Mouse (Mus musculus) hindbrain, embryonic 13.5 days (tissue): ENCODE results near the gene Gse1. TPM values are rescaled to one million over a fixed set of nuclear protein-coding genes. Genes with fewer than 3 reads are reported as not detected.

ENCODE experiments used
- ATAC-seq: fragments of 200-750 bp; cut with Nextera tagmentation; 2 replicates; pipeline ENCODE4 v1.8.0; 2017; ENCODE audit warnings: moderate TSS enrichment; ENCODE audit not compliant: low FRiP score
- H3K27ac ChIP-seq: fragments of 300-500 bp; sonication (generic); 2 replicates; pipeline ENCODE4 v1.5.1; 2015; ENCODE audit warnings: inconsistent platforms, mild to moderate bottlenecking, moderate library complexity
- H3K27me3 ChIP-seq: fragments of 300-500 bp; sonication (generic); 2 replicates; pipeline ENCODE4 v1.6.1; 2015; ENCODE audit warnings: mild to moderate bottlenecking, inconsistent platforms
- H3K36me3 ChIP-seq: fragments of 300-500 bp; sonication (generic); 2 replicates; pipeline ENCODE4 v1.6.1; 2015; ENCODE audit warnings: mild to moderate bottlenecking, inconsistent platforms
- H3K4me1 ChIP-seq: fragments of 300-500 bp; sonication (generic); replicated peaks from 2 replicates; pipeline ENCODE4 v1.6.1; 2015; ENCODE audit warnings: inconsistent platforms
- H3K4me2 ChIP-seq: fragments of 300-500 bp; sonication (generic); 2 replicates; pipeline ENCODE4 v1.6.1; 2015; ENCODE audit warnings: inconsistent platforms, mild to moderate bottlenecking, moderate library complexity
- H3K4me3 ChIP-seq: fragments of 300-500 bp; sonication (generic); 2 replicates; pipeline ENCODE4 v1.5.1; 2015; ENCODE audit warnings: mild to moderate bottlenecking, inconsistent platforms
- H3K9ac ChIP-seq: fragments of 300-500 bp; sonication (generic); 2 replicates; pipeline ENCODE4 v1.6.1; 2015; ENCODE audit warnings: mild to moderate bottlenecking, inconsistent platforms
- H3K9me3 ChIP-seq: fragments of 300-500 bp; sonication (generic); 2 replicates; pipeline ENCODE4 v1.6.1; 2016; ENCODE audit warnings: inconsistent platforms
- WGBS: fragments of 180-500 bp; shearing (Covaris S2); methylation state at CpG from one replicate; pipeline ENCODE4 v1.1.7; 2015; 5-methylcytosine and 5-hydroxymethylcytosine counted together
- polyA plus RNA-seq: library from polyadenylated mRNA; unstranded; fragments of >200 nt; fragmentation: Nextera tagmentation; extraction: Ambion mirVana; gene quantifications from 2 replicates; pipeline ENCODE4 v1.2.1, GENCODE M21; 2015

The Gse1 gene
- polyA plus RNA-seq, 1 experiment from 2014 or later, result 22.1 TPM

DNA sequence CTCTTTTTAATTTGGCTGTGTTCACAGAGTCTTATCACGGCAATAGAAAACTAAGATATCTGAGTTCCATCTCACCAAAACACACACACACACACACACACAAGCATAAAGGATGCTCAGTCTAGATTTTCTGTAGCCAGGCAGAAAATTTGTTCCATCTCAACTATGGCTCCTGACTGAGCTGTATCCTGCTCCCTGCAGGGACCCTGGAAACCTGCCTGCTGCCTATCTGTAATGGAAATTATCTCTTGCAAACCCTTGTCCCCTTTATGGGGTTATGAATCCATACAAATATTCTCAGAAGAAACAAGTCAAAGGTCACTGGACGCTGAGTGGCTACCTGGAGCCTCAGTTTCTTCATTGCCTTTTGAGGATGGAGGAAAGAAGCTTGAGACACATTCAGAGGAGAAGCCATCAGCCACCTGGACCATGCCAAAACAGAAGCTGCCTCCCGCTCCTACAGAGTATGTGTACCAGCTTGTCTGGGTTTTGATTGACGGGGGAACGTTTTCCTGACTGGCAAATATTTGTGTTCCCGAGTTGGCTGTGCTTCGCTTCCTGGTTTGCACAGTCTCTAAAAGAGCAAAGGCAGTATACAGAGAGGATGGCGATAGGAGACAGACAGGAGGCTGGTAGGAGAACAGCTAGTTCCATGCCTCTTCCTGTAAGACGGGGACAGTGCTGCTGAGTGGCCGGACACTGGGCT, 363.5 kb downstream of the Gse1 start:
- Histone ChIP-seq H3K4me1 (peaks cover 26% of the 10 kb centered on the region), H3K9me3 (no peaks in the 10 kb centered on the region), H3K4me2 (no peak overlapping the region), H3K4me3 (no peak overlapping the region), H3K27me3 (no peaks in the 10 kb centered on the region), H3K9ac (no peak overlapping the region; the same call in 1 of the 2 replicates), H3K36me3 (no peaks in the 10 kb centered on the region), H3K27ac (no peak overlapping the region)
- 76% methylated on average over 10 of the region's 10 CpGs for WGBS
- no peak for ATAC-seq

DNA sequence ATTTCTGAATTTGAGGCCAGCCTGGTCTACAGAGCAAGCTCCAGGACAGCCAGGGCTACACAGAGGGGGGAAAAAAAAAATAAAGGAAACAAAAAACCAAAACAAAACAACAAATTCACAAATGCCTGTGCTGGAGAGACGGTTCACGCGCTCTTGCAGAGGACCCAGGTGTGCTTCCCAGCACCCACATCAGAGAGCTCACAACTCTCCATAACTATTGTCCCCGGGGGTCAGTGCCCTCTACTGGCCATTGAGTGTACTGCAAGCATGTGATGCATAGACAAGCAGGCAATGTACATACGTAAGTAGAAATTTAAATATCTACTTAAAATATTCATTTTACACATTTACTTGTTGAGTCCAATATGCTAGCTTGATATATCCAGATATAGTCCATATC, 366.3 kb downstream of the Gse1 start:
- Histone ChIP-seq H3K27ac (no peak overlapping the region), H3K9ac (no peak overlapping the region), H3K4me2 (no peak overlapping the region), H3K27me3 (peaks cover 7% of the 10 kb centered on the region; the same call in 1 of the 2 replicates), H3K4me1 (peaks cover 20% of the 10 kb centered on the region), H3K36me3 (no peaks in the 10 kb centered on the region), H3K9me3 (no peaks in the 10 kb centered on the region), H3K4me3 (no peak overlapping the region)
- 81% methylated on average over 5 of the region's 5 CpGs for WGBS
- no peak for ATAC-seq

DNA sequence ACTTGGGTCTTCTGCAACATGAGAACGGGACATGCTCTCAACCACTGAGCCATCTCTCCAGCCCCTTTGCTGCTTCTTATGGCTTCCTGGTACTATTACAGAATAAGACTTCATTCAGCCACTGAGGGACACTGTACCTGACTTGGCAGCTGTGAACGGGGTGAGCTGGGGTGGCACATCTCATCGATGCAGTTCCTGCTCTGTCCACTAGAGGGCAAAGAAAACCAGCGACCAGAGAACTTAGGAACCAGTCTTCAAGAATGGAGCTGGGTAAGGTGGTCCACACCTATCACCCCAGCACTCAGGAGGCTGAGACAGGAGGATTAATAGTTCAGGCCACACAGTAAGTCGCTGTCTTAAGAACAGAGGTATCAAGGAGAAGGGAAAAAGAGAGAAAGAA, 367.7 kb downstream of the Gse1 start:
- no peak for ATAC-seq
- Histone ChIP-seq H3K4me3 (no peak overlapping the region), H3K27ac (no peak overlapping the region), H3K27me3 (peaks cover 7% of the 10 kb centered on the region; the same call in 1 of the 2 replicates), H3K9me3 (no peaks in the 10 kb centered on the region), H3K36me3 (no peaks in the 10 kb centered on the region), H3K9ac (no peak overlapping the region), H3K4me2 (no peak overlapping the region), H3K4me1 (peaks cover 14% of the 10 kb centered on the region)
- 11% methylated on average over 5 of the region's 5 CpGs for WGBS

DNA sequence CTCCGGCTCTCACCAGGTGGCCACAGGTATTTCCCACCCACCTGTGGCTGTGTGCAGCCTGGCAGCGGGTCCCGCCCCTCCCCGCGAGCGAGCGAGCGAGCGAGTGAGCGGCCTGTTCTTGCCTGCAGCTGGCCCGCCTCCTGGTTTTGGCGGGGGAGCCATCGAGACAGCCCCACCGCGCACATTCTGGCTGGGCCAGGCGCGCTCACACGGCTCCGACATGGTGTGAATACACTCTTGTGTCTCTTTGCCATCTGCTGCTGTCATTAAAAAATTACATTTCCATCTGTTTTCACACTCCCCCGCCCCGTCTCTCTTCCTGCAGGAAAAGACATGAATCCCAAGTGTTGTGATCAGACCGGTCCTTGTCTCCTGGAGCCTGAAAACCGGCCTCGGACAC, 370.3 kb downstream of the Gse1 start:
- 0 out of 2 replicates have a peak overlapping the region, but pooled peaks have one; percentile 13 for H3K9ac ChIP-seq
- 22% methylated on average over 23 of the region's 24 CpGs for WGBS

DNA sequence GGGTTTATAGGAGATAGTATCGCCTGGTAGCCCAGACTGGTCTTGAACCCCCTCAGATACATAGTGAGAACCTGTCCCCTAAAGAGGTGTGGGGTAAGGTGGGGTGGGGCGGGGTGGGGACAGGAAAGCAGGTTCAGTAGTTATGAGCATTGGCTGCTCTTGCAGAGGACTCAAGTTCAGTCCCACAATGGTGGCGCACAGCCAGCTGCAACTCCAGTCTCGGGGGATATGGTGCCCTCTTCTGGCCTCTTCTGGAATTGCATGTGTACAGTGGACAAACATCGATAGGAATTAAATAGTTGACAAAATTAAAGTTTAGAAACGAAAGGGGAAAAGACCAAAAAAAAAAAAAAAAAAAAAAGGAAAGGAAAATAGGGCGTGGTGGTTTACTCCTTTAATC, 371.2 kb downstream of the Gse1 start:
- 51% methylated on average over 7 of the region's 7 CpGs for WGBS
- no peak for ATAC-seq
- Histone ChIP-seq H3K27me3 (peaks cover 7% of the 10 kb centered on the region; the same call in 1 of the 2 replicates), H3K4me1 (peaks cover 16% of the 10 kb centered on the region), H3K9me3 (no peaks in the 10 kb centered on the region), H3K36me3 (no peaks in the 10 kb centered on the region), H3K9ac (no peak overlapping the region), H3K4me2 (no peak overlapping the region), H3K4me3 (no peak overlapping the region), H3K27ac (no peak overlapping the region)

More for the DNA sequence above, 370.3 kb downstream of the Gse1 start:
- no peak for ATAC-seq
- H3K27ac ChIP-seq, result no peak overlapping the region
- no peaks in the 10 kb centered on the region for H3K36me3 ChIP-seq
- H3K27me3 ChIP-seq, result peaks cover 7% of the 10 kb centered on the region; the same call in 1 of the 2 replicates
- no peak overlapping the region for H3K4me3 ChIP-seq
- peaks cover 16% of the 10 kb centered on the region for H3K4me1 ChIP-seq
- no peaks in the 10 kb centered on the region for H3K9me3 ChIP-seq
- H3K4me2 ChIP-seq, result no peak overlapping the region

DNA sequence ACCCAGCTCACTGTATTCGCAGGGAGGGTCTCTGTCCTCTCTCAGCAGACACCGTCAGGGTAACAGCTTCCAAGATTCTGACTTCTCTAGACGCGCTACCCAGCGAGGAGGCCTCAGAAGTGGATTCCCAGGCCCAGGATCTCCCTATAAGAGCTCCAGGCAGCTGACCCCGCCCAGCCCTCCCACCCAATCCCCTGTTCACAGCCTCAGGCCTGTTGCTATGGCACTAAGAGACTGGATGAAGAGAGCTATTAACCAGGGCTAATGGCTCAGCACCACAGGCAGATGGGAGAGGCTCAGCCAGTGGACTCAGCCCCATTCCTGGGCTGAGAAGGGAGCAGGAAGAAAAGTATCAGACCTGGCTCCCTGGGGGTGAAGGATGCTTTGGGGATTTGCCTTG, 374.4 kb downstream of the Gse1 start:
- H3K27me3 ChIP-seq, result peaks cover 6% of the 10 kb centered on the region; the same call in 1 of the 2 replicates
- 38% methylated on average over 6 of the region's 6 CpGs for WGBS
- H3K4me1 ChIP-seq, result peaks cover 16% of the 10 kb centered on the region
- H3K36me3 ChIP-seq, result no peaks in the 10 kb centered on the region
- peak overlapping the region; percentile 4; the same call in 1 of the 2 replicates for H3K9ac ChIP-seq
- no peaks in the 10 kb centered on the region for H3K9me3 ChIP-seq
- peak overlapping the region; percentile 5 for H3K27ac ChIP-seq
- no peak overlapping the region for H3K4me2 ChIP-seq
- H3K4me3 ChIP-seq, result no peak overlapping the region
- ATAC-seq, result peak; percentile 27; the same call in 1 of the 2 replicates

DNA sequence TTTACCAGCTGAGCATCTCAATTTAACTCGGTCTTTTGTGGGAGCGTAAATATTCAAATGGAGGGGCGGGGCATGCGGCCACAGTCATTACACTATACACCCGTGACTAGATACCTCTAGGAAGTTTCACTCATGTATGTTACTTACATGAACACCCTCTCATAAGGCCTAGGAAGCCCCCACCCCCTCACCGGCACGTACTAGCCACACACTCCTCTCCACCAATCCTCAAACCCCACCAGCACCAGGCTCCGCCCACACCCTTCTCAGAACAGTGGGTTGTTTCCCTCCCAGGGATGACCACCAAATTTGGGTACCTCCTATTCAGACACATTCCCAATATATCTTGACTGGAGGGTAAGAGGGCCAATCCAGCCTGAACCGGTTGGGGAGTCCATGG, 379.2 kb downstream of the Gse1 start:
- ATAC-seq, result peak; percentile 44; the same call in 1 of the 2 replicates
- H3K27me3 ChIP-seq, result 0 out of 2 replicates have a peak, but pooled peaks cover 21% of the 10 kb centered on the region

DNA sequence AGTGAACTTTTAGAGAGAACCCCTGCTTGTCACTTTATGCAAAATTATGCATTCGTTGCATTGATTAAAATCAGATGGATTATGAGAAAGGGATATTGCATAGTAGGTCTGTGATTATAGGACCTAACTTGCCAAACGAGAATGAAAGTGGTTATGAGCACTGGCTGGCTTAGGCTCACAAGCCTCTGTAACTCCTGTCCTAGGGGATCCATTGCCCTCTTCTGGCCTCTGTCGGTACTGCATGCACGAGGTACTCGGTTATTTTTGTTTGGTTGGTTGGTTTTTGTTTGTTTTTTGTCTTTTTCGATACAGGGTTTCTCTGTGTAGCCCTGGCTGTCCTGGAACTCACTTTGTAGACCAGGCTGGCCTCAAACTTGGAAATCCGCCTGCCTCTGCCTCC, 379.6 kb downstream of the Gse1 start:
- Histone ChIP-seq H3K27ac (no peak overlapping the region), H3K9ac (no peak overlapping the region), H3K9me3 (no peaks in the 10 kb centered on the region), H3K36me3 (no peaks in the 10 kb centered on the region), H3K4me1 (peaks cover 2% of the 10 kb centered on the region), H3K4me2 (no peak overlapping the region), H3K27me3 (0 out of 2 replicates have a peak, but pooled peaks cover 21% of the 10 kb centered on the region), H3K4me3 (no peak overlapping the region)
- no peak for ATAC-seq
- WGBS, result 12% methylated on average over 7 of the region's 7 CpGs

More for the DNA sequence above, 379.2 kb downstream of the Gse1 start:
- no peak overlapping the region for H3K4me3 ChIP-seq
- WGBS, result 83% methylated on average over 9 of the region's 9 CpGs
- no peak overlapping the region for H3K9ac ChIP-seq
- peaks cover 6% of the 10 kb centered on the region for H3K4me1 ChIP-seq
- no peaks in the 10 kb centered on the region for H3K36me3 ChIP-seq
- H3K4me2 ChIP-seq, result no peak overlapping the region
- H3K9me3 ChIP-seq, result no peaks in the 10 kb centered on the region
- H3K27ac ChIP-seq, result no peak overlapping the region

DNA sequence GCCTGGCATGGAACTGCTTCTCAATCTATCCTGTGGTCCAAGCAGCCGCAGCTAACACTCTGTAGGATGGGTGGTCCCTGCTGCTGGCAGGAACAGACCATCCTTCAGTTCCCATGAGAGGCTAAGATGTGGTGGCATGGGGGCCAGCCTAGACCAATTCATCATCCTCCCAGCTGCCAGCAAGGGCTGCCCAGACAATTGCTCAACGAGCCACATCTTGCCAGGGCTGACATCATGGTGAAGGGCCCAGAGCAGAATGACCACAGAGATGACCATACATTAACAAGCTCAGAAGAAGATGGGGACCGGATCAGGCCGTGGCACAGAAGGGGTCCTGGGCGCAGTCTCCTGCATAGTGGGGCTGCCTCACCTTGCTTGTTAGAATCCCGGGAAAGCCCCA, 382.6 kb downstream of the Gse1 start:
- no peak overlapping the region for H3K27ac ChIP-seq
- no peak overlapping the region for H3K9ac ChIP-seq
- no peaks in the 10 kb centered on the region for H3K36me3 ChIP-seq
- ATAC-seq, result no peak
- WGBS, result 81% methylated on average over 6 of the region's 6 CpGs
- no peaks in the 10 kb centered on the region for H3K9me3 ChIP-seq
- H3K27me3 ChIP-seq, result 0 out of 2 replicates have a peak, but pooled peaks cover 21% of the 10 kb centered on the region
- no peak overlapping the region for H3K4me3 ChIP-seq
- H3K4me2 ChIP-seq, result no peak overlapping the region
- 0 out of 2 replicates have a peak, but pooled peaks cover 4% of the 10 kb centered on the region for H3K4me1 ChIP-seq

DNA sequence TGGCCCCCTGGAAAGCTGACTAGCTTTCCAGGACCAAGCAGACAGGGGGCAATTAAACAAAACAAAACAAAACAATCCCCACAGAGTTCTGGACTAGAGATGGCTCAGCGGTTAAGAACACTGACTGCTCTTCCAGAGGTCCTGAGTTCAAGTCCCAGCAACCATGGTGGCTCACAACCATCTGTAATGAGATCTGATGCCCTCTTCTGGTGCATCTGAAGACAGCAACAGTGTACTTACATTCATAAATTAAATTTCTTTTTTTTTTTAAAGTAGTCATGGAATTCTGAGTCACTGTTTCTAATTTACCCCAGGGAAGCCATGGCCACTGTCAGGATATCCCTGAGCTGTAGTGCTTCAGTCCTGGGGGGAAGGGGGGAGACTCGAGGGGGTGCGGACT, 386.2 kb downstream of the Gse1 start:
- Histone ChIP-seq H3K36me3 (no peaks in the 10 kb centered on the region), H3K4me1 (peaks cover 31% of the 10 kb centered on the region), H3K27ac (no peak overlapping the region), H3K9ac (no peak overlapping the region), H3K27me3 (0 out of 2 replicates have a peak, but pooled peaks cover 12% of the 10 kb centered on the region), H3K9me3 (no peaks in the 10 kb centered on the region), H3K4me3 (no peak overlapping the region), H3K4me2 (no peak overlapping the region)
- no peak for ATAC-seq
- 96% methylated on average over 3 of the region's 3 CpGs for WGBS

DNA sequence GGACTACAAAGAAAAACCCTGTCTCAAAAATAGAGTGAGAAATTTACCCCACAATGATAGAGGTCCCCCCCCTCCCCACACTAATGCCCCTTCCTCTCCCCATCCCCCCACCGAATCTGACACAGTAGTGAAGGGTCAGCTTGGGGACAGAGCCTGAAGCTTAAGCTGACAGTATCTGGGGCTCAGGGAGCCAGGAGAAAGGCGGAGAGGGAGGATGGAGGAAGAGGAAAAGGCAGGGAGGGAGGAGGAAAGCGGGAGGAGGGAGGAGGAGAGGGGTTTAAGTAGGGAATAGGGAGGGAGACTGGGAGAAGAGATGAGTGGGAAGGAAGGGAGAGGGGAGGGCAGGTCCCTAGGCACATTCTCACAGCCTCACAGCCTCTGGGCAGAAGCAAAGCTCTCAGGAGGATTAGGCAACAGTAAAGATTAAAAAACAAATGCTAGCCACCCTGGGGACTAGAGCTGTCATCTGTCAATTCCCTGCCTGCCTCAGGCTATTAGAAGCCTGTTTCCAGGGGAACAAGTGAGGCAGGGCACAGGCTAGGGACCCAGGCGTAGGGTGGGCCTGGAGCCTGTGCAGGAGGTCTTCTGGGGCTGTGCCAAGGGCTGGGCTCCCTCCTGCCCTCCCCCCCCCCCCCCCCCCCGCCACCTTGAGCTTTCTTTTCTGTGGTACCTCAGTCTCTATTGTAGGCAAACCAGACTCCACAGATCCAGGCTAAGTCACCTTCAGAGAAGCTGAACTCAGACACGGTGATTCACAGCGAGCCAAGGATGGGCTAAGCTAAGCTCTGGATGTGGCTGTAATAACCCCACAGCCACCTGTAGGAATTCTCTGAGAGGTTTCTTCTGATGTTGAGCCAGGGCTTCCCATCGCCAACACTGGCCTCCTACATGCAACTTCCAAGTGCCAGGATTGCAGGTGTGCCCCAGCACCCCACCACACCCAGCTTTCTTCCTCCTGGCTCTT, 388.7 kb downstream of the Gse1 start:
- Histone ChIP-seq H3K9ac (peak overlapping the region; percentile 53; the same call in 1 of the 2 replicates), H3K4me3 (no peak overlapping the region), H3K27ac (peak overlapping the region; percentile 76), H3K4me1 (peaks cover 41% of the 10 kb centered on the region), H3K27me3 (no peaks in the 10 kb centered on the region), H3K9me3 (no peaks in the 10 kb centered on the region), H3K36me3 (no peaks in the 10 kb centered on the region), H3K4me2 (no peak overlapping the region)
- 22% methylated on average over 7 of the region's 8 CpGs for WGBS
- ATAC-seq, result peak; percentile 73

DNA sequence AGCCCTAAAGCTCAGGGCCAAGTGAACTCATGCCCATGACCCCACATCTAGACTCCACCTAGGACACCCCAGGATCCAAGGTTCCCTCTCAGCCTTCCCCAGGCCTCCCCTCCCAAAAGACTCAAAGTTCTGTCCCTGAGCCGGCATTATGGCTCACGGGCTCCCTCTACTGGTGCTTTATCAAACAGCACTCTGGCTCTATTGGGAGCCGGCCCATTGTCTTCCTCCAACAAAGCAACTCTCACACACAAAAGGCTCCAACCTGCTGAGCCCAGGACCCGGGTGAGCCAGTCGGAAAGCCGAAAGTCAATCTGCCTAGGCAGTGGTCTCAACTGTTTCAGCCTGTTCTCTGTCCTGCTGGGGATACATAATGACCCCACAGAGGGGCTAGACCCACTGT, 389.9 kb downstream of the Gse1 start:
- H3K9ac ChIP-seq, result peak overlapping the region; percentile 47; the same call in 1 of the 2 replicates
- no peaks in the 10 kb centered on the region for H3K9me3 ChIP-seq
- H3K4me2 ChIP-seq, result peak overlapping the region; percentile 22
- 0% methylated on average over 6 of the region's 6 CpGs for WGBS
- no peak overlapping the region for H3K4me3 ChIP-seq
- H3K4me1 ChIP-seq, result peaks cover 44% of the 10 kb centered on the region
- peak overlapping the region; percentile 70; the same call in 1 of the 2 replicates for H3K27ac ChIP-seq
- H3K27me3 ChIP-seq, result no peaks in the 10 kb centered on the region
- H3K36me3 ChIP-seq, result no peaks in the 10 kb centered on the region
- peak; percentile 55 for ATAC-seq
